Mouse (Mus musculus): Measurements from ENCODE around the gene Gm37240. TPM values are rescaled to one million over a fixed set of nuclear protein-coding genes. Genes with fewer than 3 reads are reported as not detected.
A peak's percentile ranks its signal among the peaks of the same experiment; 100 is the strongest.

Gm37240 gene
- total RNA-seq, 1 experiment from 2014 or later: 0.93 TPM

GRCm38 (mm10) chr3:84688176-84688575 is 1199.1 kb downstream of the Gm37240 start:
- no peak; the same call in 1 of the 2 replicates for ATAC-seq (ENCODE audit: extremely low read depth, insufficient number of reproducible peaks, low FRiP score, poor library complexity, severe bottlenecking)

GRCm38 (mm10) chr3:84687488-84687846 is 1199.9 kb downstream of the Gm37240 start:
- ATAC-seq (ENCODE audit: extremely low read depth, insufficient number of reproducible peaks, low FRiP score, poor library complexity, severe bottlenecking): no peak

GRCm38 (mm10) chr3:84686799-84687487 is 1200.4 kb downstream of the Gm37240 start:
- ATAC-seq (ENCODE audit: extremely low read depth, insufficient number of reproducible peaks, low FRiP score, poor library complexity, severe bottlenecking): no peak

GRCm38 (mm10) chr3:84686294-84686672 is 1201.0 kb downstream of the Gm37240 start:
- no peak for ATAC-seq (ENCODE audit: extremely low read depth, insufficient number of reproducible peaks, low FRiP score, poor library complexity, severe bottlenecking)

GRCm38 (mm10) chr3:84685662-84686293 is 1201.5 kb downstream of the Gm37240 start:
- ATAC-seq (ENCODE audit: extremely low read depth, insufficient number of reproducible peaks, low FRiP score, poor library complexity, severe bottlenecking): 0 out of 2 replicates have a peak, but pooled peaks have one; percentile 23

GRCm38 (mm10) chr3:84683788-84684187 is 1203.5 kb downstream of the Gm37240 start:
- ATAC-seq (ENCODE audit: extremely low read depth, insufficient number of reproducible peaks, low FRiP score, poor library complexity, severe bottlenecking): no peak

GRCm38 (mm10) chr3:84681699-84682098 is 1205.6 kb downstream of the Gm37240 start:
- ATAC-seq (ENCODE audit: extremely low read depth, insufficient number of reproducible peaks, low FRiP score, poor library complexity, severe bottlenecking): peak; percentile 23; the same call in 1 of the 2 replicates

- no peak for ATAC-seq (ENCODE audit: extremely low read depth, insufficient number of reproducible peaks, low FRiP score, poor library complexity, severe bottlenecking)
Observed at GRCm38 (mm10) chr3:84680062-84680461, 1207.3 kb downstream of the Gm37240 start.

GRCm38 (mm10) chr3:84679542-84679941 is 1207.8 kb downstream of the Gm37240 start:
- ATAC-seq (ENCODE audit: extremely low read depth, insufficient number of reproducible peaks, low FRiP score, poor library complexity, severe bottlenecking): no peak

GRCm38 (mm10) chr3:84678891-84679290 is 1208.4 kb downstream of the Gm37240 start:
- peak; percentile 48 for ATAC-seq (ENCODE audit: extremely low read depth, insufficient number of reproducible peaks, low FRiP score, poor library complexity, severe bottlenecking)

GRCm38 (mm10) chr3:84675710-84676109 is 1211.6 kb downstream of the Gm37240 start:
- peak; percentile 62 for ATAC-seq (ENCODE audit: extremely low read depth, insufficient number of reproducible peaks, low FRiP score, poor library complexity, severe bottlenecking)

GRCm38 (mm10) chr3:84673552-84673951 is 1213.8 kb downstream of the Gm37240 start:
- 0 out of 2 replicates have a peak, but pooled peaks have one; percentile 18 for ATAC-seq (ENCODE audit: extremely low read depth, insufficient number of reproducible peaks, low FRiP score, poor library complexity, severe bottlenecking)

GRCm38 (mm10) chr3:84672136-84672535 is 1215.2 kb downstream of the Gm37240 start:
- ATAC-seq (ENCODE audit: extremely low read depth, insufficient number of reproducible peaks, low FRiP score, poor library complexity, severe bottlenecking): no peak

GRCm38 (mm10) chr3:84668957-84669356 is 1218.4 kb downstream of the Gm37240 start:
- peak; percentile 52; the same call in 1 of the 2 replicates for ATAC-seq (ENCODE audit: extremely low read depth, insufficient number of reproducible peaks, low FRiP score, poor library complexity, severe bottlenecking)

- no peak; the same call in 1 of the 2 replicates for ATAC-seq (ENCODE audit: extremely low read depth, insufficient number of reproducible peaks, low FRiP score, poor library complexity, severe bottlenecking)
Observed at GRCm38 (mm10) chr3:84665255-84666073, 1221.9 kb downstream of the Gm37240 start.

GRCm38 (mm10) chr3:84664686-84665085 is 1222.6 kb downstream of the Gm37240 start:
- ATAC-seq (ENCODE audit: extremely low read depth, insufficient number of reproducible peaks, low FRiP score, poor library complexity, severe bottlenecking): no peak

- no peak for ATAC-seq (ENCODE audit: extremely low read depth, insufficient number of reproducible peaks, low FRiP score, poor library complexity, severe bottlenecking)
Observed at GRCm38 (mm10) chr3:84663858-84664257, 1223.5 kb downstream of the Gm37240 start.

GRCm38 (mm10) chr3:84663079-84663478 is 1224.2 kb downstream of the Gm37240 start:
- no peak for ATAC-seq (ENCODE audit: extremely low read depth, insufficient number of reproducible peaks, low FRiP score, poor library complexity, severe bottlenecking)

GRCm38 (mm10) chr3:84660380-84660779 is 1226.9 kb downstream of the Gm37240 start:
- no peak for ATAC-seq (ENCODE audit: extremely low read depth, insufficient number of reproducible peaks, low FRiP score, poor library complexity, severe bottlenecking)

- no peak for ATAC-seq (ENCODE audit: extremely low read depth, insufficient number of reproducible peaks, low FRiP score, poor library complexity, severe bottlenecking)
Observed at GRCm38 (mm10) chr3:84658872-84659271, 1228.4 kb downstream of the Gm37240 start.

Measured in neutrophil, adult 5-6 weeks (primary cell).